Comparison of ENCODE assay signal across 9 mouse cellular contexts in the genomic region with DNA sequence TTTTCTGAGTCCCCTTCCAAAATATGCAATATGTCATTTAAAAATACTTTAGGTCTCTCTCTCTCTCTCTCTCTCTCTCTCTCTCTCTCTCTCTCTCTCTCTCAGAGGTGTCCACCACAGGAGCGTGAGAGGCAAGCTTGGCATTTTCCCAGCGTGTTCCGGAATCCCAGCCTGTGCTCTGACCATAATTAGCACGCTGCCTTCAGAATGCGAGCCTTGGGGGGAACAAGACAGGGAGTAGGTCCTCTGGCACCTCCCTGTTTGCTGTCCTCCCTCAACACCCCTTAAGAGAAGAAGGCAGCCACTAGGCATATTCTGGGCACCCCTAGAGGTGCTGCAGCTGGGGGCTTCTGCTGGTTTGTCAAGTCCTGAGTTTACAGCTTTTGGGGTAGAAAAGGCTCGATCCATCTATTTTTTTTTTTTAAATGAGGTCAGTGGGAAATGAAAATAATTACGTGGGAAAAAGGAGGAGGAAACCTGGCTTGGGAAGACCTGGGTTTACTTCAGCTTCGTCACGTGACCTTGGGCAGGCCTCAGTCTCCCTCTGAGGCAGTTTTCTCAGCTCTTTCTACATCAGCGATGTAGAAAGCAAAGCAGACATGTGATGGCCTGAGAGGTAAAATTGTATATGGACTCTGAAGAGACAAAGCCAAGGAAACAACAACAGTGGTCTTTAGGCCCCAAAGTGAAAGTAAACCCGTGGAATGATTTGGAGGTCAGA.
A peak's percentile ranks its signal among the peaks of the same experiment; 100 is the strongest.
DNase-seq lines count a peak whose midpoint lies in the region; ATAC-seq lines count a peak whose summit lies in the region.
"Had no signal": no experiment of that assay in that cellular context is flagged by ENCODE, and none has a peak within 500 bp of the region (broad histone marks: within the 10 kb centered on the region; RNA-seq: fewer than 3 reads in every experiment).

No protein-coding gene starts in this region.

- H3K9me3 ChIP-seq in heart, embryonic 14.5 days (ENCODE audit: control insufficient read depth, low read length) = no peaks in the 10 kb centered on the region

- intact Hi-C loops in heart, postnatal 10 days (cut with DNase I) = no loop called here

- ATAC-seq in heart, embryonic 14.5 days (ENCODE audit: insufficient number of reproducible peaks, insufficient read depth, low FRiP score, low read depth) = peak; percentile 66

- DNase-seq in heart, adult 8-10 months (ENCODE audit: low spot score) = no peak
- DNase-seq in right cerebral cortex, adult 18-20 months = peak; percentile 12
- no peak for DNase-seq in right cerebral cortex, postnatal 25 days
- peak; percentile 34 to 39 for DNase-seq in heart, postnatal 10 days
- peak; percentile 37 for DNase-seq in right cerebral cortex, postnatal 14 days
- no peak for DNase-seq in thymus, adult 18-20 months
- DNase-seq in MN1 (ENCODE audit: low spot score) = no peak
- DNase-seq: lung, postnatal 10 days had no signal

- H3K4me1 ChIP-seq in heart, embryonic 14.5 days (ENCODE audit: control insufficient read depth in 2 of 2, insufficient read depth in 2 of 2, low read length in 2 of 2) = peaks cover 6 to 11% of the 10 kb centered on the region in 2 experiments; a peak in 3 of 4 replicates

- H3K4me3 ChIP-seq in heart, embryonic 14.5 days (ENCODE audit: control insufficient read depth in 1 of 2, insufficient read depth in 1 of 2, low read depth in 1 of 2, low read length in 2 of 2) = peak overlapping the region in 1 of 2 experiments; percentile 4; a peak in 1 of 4 replicates

- H3K36me3 ChIP-seq in heart, embryonic 14.5 days (ENCODE audit: control insufficient read depth, insufficient read depth, low read length) = no peaks in the 10 kb centered on the region

- peak overlapping the region; percentile 58 for H3K4me2 ChIP-seq in heart, embryonic 14.5 days (ENCODE audit: low read length)

- H3K9ac ChIP-seq in heart, embryonic 14.5 days (ENCODE audit: low read length) = no peak overlapping the region

- 51% methylated on average over 11 of the region's 11 CpGs for WGBS in heart, embryonic 14.5 days

- no peak overlapping the region for H3K27ac ChIP-seq in heart, embryonic 14.5 days (replicated peaks in 1 of 2; ENCODE audit: control insufficient read depth in 1 of 2, insufficient read depth in 1 of 2, low read depth in 2 of 2, low read length in 2 of 2)

- no peaks in the 10 kb centered on the region for H3K27me3 ChIP-seq in heart, embryonic 14.5 days (ENCODE audit: control insufficient read depth, insufficient read depth, low read length)

Comparison
In these comparisons a context has a peak if more than half of its experiments do, and no peak if none do; other contexts are left out.
1. DNase-seq: peak in right cerebral cortex, adult 18-20 months (single experiment), heart, postnatal 10 days (2 of 2) and right cerebral cortex, postnatal 14 days (single experiment); none in heart, adult 8-10 months (single experiment), right cerebral cortex, postnatal 25 days (single experiment), thymus, adult 18-20 months (0 of 2) and MN1 (single experiment).